Mouse (Mus musculus): ENCODE measurements around the gene Tuba1a. TPM values are rescaled to one million over a fixed set of nuclear protein-coding genes. Genes with fewer than 3 reads are reported as not detected.

Tuba1a gene
- polyA plus RNA-seq, 1 experiment from 2014 or later, result 602 TPM

DNA sequence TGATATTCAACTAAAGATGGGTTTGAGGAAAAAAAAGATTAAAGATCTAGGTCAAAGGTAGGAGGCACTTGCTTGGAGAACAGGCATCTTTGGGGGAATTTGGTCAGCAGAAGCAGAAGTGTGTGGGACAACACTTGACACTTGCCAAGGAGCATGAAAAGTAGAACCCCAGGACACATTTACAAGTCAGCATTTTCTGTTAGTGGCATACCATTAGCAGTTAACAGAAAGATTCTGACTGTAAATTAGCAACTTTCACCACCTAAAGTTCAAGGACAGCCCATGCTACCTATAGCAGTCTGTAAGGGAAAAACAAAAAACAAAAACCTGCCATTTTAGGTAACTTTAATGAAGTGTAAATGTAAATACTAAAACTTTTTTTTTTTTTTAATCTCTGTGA, 5.1 kb downstream of the Tuba1a start:
- Histone ChIP-seq H3K9ac (ENCODE audit: low read length) (no peak overlapping the region), H3K36me3 (ENCODE audit: control insufficient read depth, insufficient read depth, low read length) (no peaks in the 10 kb centered on the region; the same call in 1 of the 2 replicates), H3K27me3 (ENCODE audit: control insufficient read depth, insufficient read depth, low read length) (no peaks in the 10 kb centered on the region), H3K4me3 (ENCODE audit: low read depth, low read length) (no peak overlapping the region), H3K4me1 (replicated peaks; ENCODE audit: control insufficient read depth, insufficient read depth) (no peaks in the 10 kb centered on the region), H3K9me3 (ENCODE audit: control insufficient read depth, low read length) (no peaks in the 10 kb centered on the region), H3K4me2 (replicated peaks; ENCODE audit: low read depth) (no peak overlapping the region), H3K27ac (replicated peaks) (no peak overlapping the region)
- DNase-seq (ENCODE audit: low spot score), result no peak
- TF ChIP-seq EP300 (optimal IDR thresholded peaks at IDR 0.05) (no peak), CTCF (IDR thresholded peaks at IDR 0.05; ENCODE audit: low read depth) (no peak)
- ATAC-seq (ENCODE audit: low FRiP score, low TSS enrichment), result no peak

- 49% methylated on average over 3 of the region's 3 CpGs for WGBS
- Histone ChIP-seq H3K27ac (replicated peaks) (no peak overlapping the region), H3K9ac (ENCODE audit: low read length) (no peak overlapping the region), H3K36me3 (ENCODE audit: control insufficient read depth, insufficient read depth, low read length) (no peaks in the 10 kb centered on the region; the same call in 1 of the 2 replicates), H3K27me3 (ENCODE audit: control insufficient read depth, insufficient read depth, low read length) (no peaks in the 10 kb centered on the region), H3K9me3 (ENCODE audit: control insufficient read depth, low read length) (no peaks in the 10 kb centered on the region), H3K4me3 (ENCODE audit: low read depth, low read length) (no peak overlapping the region), H3K4me2 (replicated peaks; ENCODE audit: low read depth) (no peak overlapping the region), H3K4me1 (replicated peaks; ENCODE audit: control insufficient read depth, insufficient read depth) (no peaks in the 10 kb centered on the region)
- no peak for DNase-seq (ENCODE audit: low spot score)
- no peak for TF ChIP-seq EP300 (optimal IDR thresholded peaks at IDR 0.05)
- TF ChIP-seq CTCF (IDR thresholded peaks at IDR 0.05; ENCODE audit: low read depth), result no peak
- no peak for ATAC-seq (ENCODE audit: low FRiP score, low TSS enrichment)
Observed at GRCm38 (mm10) chr15:98947884-98948283, 5.6 kb downstream of the Tuba1a start.

DNA sequence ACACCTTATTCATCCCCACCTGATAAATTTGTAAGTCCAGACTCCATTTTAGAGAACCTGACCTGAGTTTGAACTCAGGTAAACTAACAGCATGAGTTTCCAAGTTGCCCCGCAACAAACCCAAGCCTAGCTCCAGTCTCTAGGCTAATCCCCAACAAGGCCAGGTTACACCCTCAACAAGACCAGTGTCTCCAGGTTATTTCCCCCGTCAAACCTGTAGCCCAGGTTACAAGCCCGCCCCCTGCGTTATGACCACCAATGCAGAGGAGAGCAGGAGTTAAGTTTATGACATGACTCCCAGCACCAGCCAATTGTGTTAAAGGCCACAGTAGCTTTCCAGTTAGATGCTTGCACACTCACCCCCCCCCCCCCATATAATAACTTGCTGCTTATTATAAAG, 10.4 kb downstream of the Tuba1a start:
- H3K4me3 ChIP-seq (ENCODE audit: low read depth, low read length), result no peak overlapping the region
- DNase-seq (ENCODE audit: low spot score), result no peak
- no peaks in the 10 kb centered on the region for H3K36me3 ChIP-seq (ENCODE audit: control insufficient read depth, insufficient read depth, low read length)
- H3K4me1 ChIP-seq (replicated peaks; ENCODE audit: control insufficient read depth, insufficient read depth), result no peaks in the 10 kb centered on the region
- H3K9ac ChIP-seq (ENCODE audit: low read length), result no peak overlapping the region
- H3K9me3 ChIP-seq (ENCODE audit: control insufficient read depth, low read length), result no peaks in the 10 kb centered on the region
- H3K27ac ChIP-seq (replicated peaks), result no peak overlapping the region
- no peaks in the 10 kb centered on the region for H3K27me3 ChIP-seq (ENCODE audit: control insufficient read depth, insufficient read depth, low read length)
- no peak for ATAC-seq (ENCODE audit: low FRiP score, low TSS enrichment)
- TF ChIP-seq EP300 (optimal IDR thresholded peaks at IDR 0.05), result no peak
- 41% methylated on average over 4 of the region's 4 CpGs for WGBS
- H3K4me2 ChIP-seq (replicated peaks; ENCODE audit: low read depth), result no peak overlapping the region

DNA sequence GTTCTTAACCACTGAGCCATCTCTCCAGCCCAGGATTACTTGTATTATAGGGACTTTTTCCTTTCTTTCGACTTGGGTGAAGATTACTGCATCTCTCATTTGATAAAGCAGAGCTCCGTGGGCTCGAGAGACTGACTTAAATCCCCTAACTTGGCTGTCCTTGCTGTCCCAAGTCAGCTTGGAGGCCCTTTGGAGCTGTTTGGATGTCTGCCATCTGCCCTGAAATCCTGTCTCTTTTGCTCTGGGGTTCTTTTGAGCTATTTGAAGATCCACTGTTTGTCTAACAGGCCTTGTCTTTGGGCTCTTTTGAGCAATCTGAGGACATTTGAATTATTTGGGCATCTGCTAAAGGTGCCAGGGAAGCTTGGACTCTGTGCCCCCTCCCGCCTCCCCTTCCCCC, 11.4 kb downstream of the Tuba1a start:
- Histone ChIP-seq H3K36me3 (ENCODE audit: control insufficient read depth, insufficient read depth, low read length) (no peaks in the 10 kb centered on the region), H3K9ac (ENCODE audit: low read length) (no peak overlapping the region), H3K4me2 (replicated peaks; ENCODE audit: low read depth) (no peak overlapping the region), H3K4me1 (replicated peaks; ENCODE audit: control insufficient read depth, insufficient read depth) (no peaks in the 10 kb centered on the region), H3K27me3 (ENCODE audit: control insufficient read depth, insufficient read depth, low read length) (no peaks in the 10 kb centered on the region), H3K27ac (replicated peaks) (no peak overlapping the region), H3K4me3 (ENCODE audit: low read depth, low read length) (no peak overlapping the region), H3K9me3 (ENCODE audit: control insufficient read depth, low read length) (no peaks in the 10 kb centered on the region)
- no peak for DNase-seq (ENCODE audit: low spot score)
- TF ChIP-seq EP300 (optimal IDR thresholded peaks at IDR 0.05) (no peak), CTCF (IDR thresholded peaks at IDR 0.05; ENCODE audit: low read depth) (no peak)
- ATAC-seq (ENCODE audit: low FRiP score, low TSS enrichment), result no peak
- 58% methylated on average over 4 of the region's 4 CpGs for WGBS

DNA sequence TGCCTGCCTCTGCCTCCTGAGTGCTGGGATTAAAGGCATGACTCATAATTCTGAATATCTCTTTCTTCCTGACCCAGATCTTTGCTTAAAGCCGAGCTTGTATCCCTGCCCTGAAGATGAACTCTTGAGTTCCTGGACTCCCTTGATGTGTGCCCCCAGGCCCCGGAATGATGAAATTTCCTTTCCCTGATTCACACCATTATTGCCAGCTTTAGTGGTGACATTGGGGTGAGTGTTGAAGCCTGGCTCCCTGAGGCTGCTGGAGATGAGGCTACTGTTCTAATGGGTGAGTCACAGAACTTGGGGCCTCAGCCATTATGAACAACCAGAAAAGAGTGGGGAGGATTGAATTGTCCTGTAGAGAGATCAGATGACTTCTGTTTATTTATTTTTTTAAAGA, 12.0 kb downstream of the Tuba1a start:
- Histone ChIP-seq H3K4me1 (replicated peaks; ENCODE audit: control insufficient read depth, insufficient read depth) (no peaks in the 10 kb centered on the region), H3K27me3 (ENCODE audit: control insufficient read depth, insufficient read depth, low read length) (no peaks in the 10 kb centered on the region), H3K9me3 (ENCODE audit: control insufficient read depth, low read length) (no peaks in the 10 kb centered on the region), H3K36me3 (ENCODE audit: control insufficient read depth, insufficient read depth, low read length) (no peaks in the 10 kb centered on the region), H3K9ac (ENCODE audit: low read length) (no peak overlapping the region), H3K27ac (replicated peaks) (no peak overlapping the region), H3K4me3 (ENCODE audit: low read depth, low read length) (no peak overlapping the region), H3K4me2 (replicated peaks; ENCODE audit: low read depth) (no peak overlapping the region)
- no peak for ATAC-seq (ENCODE audit: low FRiP score, low TSS enrichment)
- WGBS, result 58% methylated on average over 2 of the region's 2 CpGs
- DNase-seq (ENCODE audit: low spot score), result no peak
- TF ChIP-seq CTCF (IDR thresholded peaks at IDR 0.05; ENCODE audit: low read depth), result no peak
- TF ChIP-seq EP300 (optimal IDR thresholded peaks at IDR 0.05), result no peak

DNA sequence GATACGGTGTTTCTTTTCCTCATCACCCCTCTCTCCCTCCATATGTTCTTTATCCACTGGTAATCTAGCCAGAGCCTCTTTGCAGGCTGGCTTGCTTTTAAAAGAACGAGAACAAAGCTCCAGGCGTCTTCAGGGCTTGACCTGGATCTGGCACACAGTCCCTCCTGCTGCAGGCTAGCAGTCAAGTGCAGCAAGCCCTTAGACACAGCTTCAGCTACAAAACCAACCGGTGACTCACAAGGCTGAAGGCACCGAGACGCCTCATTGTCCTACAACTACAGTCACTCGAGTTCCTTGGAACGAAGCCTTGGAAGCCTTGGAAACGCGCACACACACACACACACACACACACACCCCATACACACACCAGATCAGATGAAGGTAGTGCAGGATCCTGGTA, 12.7 kb downstream of the Tuba1a start:
- no peak overlapping the region for H3K4me3 ChIP-seq (ENCODE audit: low read depth, low read length)
- no peak overlapping the region for H3K4me2 ChIP-seq (replicated peaks; ENCODE audit: low read depth)
- TF ChIP-seq CTCF (IDR thresholded peaks at IDR 0.05; ENCODE audit: low read depth), result no peak
- TF ChIP-seq EP300 (optimal IDR thresholded peaks at IDR 0.05), result no peak
- DNase-seq (ENCODE audit: low spot score) (no peak), ATAC-seq (ENCODE audit: low FRiP score, low TSS enrichment) (no peak)
- H3K9ac ChIP-seq (ENCODE audit: low read length), result no peak overlapping the region
- H3K27ac ChIP-seq (replicated peaks), result no peak overlapping the region
- H3K27me3 ChIP-seq (ENCODE audit: control insufficient read depth, insufficient read depth, low read length), result no peaks in the 10 kb centered on the region
- no peaks in the 10 kb centered on the region for H3K36me3 ChIP-seq (ENCODE audit: control insufficient read depth, insufficient read depth, low read length)
- no peaks in the 10 kb centered on the region for H3K4me1 ChIP-seq (replicated peaks; ENCODE audit: control insufficient read depth, insufficient read depth)
- 59% methylated on average over 10 of the region's 10 CpGs for WGBS
- H3K9me3 ChIP-seq (ENCODE audit: control insufficient read depth, low read length), result no peaks in the 10 kb centered on the region

Measured in stomach, postnatal 0 days (tissue).